7 mouse cellular contexts compared by ENCODE assay signal in genomic region chr14:121422664-121423340, GRCm38 (mm10). TPM values are rescaled to one million over a fixed set of nuclear protein-coding genes. Genes with fewer than 3 reads are reported as not detected.
DNase-seq lines count a peak whose midpoint lies in the region; ATAC-seq and TF ChIP-seq lines count a peak whose summit lies in the region.

No protein-coding gene starts in this region.

- TF ChIP-seq RAD21 in MEL (IDR thresholded peaks at IDR 0.05; ENCODE audit: low read depth, low read length), result no peak

- intact Hi-C loops in gastrocnemius, postnatal 14 days (cut with DNase I; ENCODE audit: low total_unique reads), result no loop called here

- peaks cover 0 to 15% of the 10 kb centered on the region in 2 experiments; a peak in 2 of 4 replicates for H3K4me1 ChIP-seq in MEL (ENCODE audit: control insufficient read depth in 1 of 2, insufficient read depth in 2 of 2, low read length in 2 of 2)

- H3K9ac ChIP-seq in MEL (ENCODE audit: control insufficient read depth, low read depth, low read length, poor library complexity, severe bottlenecking), result no peak overlapping the region

- TF ChIP-seq CTCF in MEL (IDR thresholded peaks at IDR 0.05 in 2 of 3, conservative IDR thresholded peaks at IDR 0.05 in 1 of 3; ENCODE audit: control insufficient read depth in 1 of 3, insufficient read depth in 1 of 3, low read depth in 2 of 3, low read length in 3 of 3, poor library complexity in 1 of 3, severe bottlenecking in 1 of 3), result no peak

- DNase-seq in MEL (ENCODE audit: low read depth, low spot score), result peak; percentile 70
- peak; percentile 23 for DNase-seq in c-Kit-positive CD71-negative TER-119-negative erythroid progenitor cells, embryonic 14.5 days (ENCODE audit: low read depth)
- no peak for DNase-seq in gastrocnemius, postnatal 25 days
- DNase-seq in gastrocnemius, postnatal 14 days, result no peak
- no peak for DNase-seq in layer of hippocampus, adult 11-12 months (ENCODE audit: low spot score)

- H3K9me3 ChIP-seq in MEL (replicated peaks; ENCODE audit: insufficient read depth, low read length), result no peaks in the 10 kb centered on the region

- TF ChIP-seq EP300 in MEL (IDR thresholded peaks at IDR 0.05; ENCODE audit: low read depth in 1 of 2, low read length in 2 of 2), result peak; percentile 18 to 37; a peak in 1 of 4 replicates

- H3K27ac ChIP-seq in MEL (ENCODE audit: control insufficient read depth, low read depth, low read length), result peak overlapping the region; percentile 10; the same call in 1 of the 2 replicates

- no peak for TF ChIP-seq POLR2A in MEL (IDR thresholded peaks at IDR 0.05; ENCODE audit: control insufficient read depth in 1 of 2, insufficient read depth in 1 of 2, low read depth in 1 of 2, low read length in 2 of 2, poor library complexity in 1 of 2)

- no peaks in the 10 kb centered on the region for H3K79me2 ChIP-seq in MEL (ENCODE audit: control insufficient read depth, insufficient read depth, low read length, poor library complexity)

- H3K36me3 ChIP-seq in MEL (ENCODE audit: control insufficient read depth in 1 of 2, insufficient read depth in 2 of 2, low read length in 2 of 2), result peaks cover 0 to 9% of the 10 kb centered on the region in 2 experiments; a peak in 2 of 4 replicates

- ATAC-seq in inflammation-experienced regulatory T-cells, adult 6 months, result peak; percentile 47
- peak; percentile 78 for ATAC-seq in megakaryocyte, adult 5-6 weeks (ENCODE audit: poor library complexity, severe bottlenecking)

- no peaks in the 10 kb centered on the region for H3K27me3 ChIP-seq in MEL (ENCODE audit: control insufficient read depth in 1 of 2, insufficient read depth in 2 of 2, low read length in 2 of 2)

- no peak overlapping the region; a peak in 1 of 4 replicates for H3K4me3 ChIP-seq in MEL (ENCODE audit: control insufficient read depth in 1 of 2, insufficient read depth in 1 of 2, low read depth in 2 of 2, low read length in 2 of 2)

TF ChIP-seq in MEL, 35 proteins besides CTCF, POLR2A, EP300 and RAD21:
- TF ChIP-seq MAX (IDR thresholded peaks at IDR 0.05; ENCODE audit: low read length) (no peak), POLR2AphosphoS5 (IDR thresholded peaks at IDR 0.05; ENCODE audit: borderline replicate concordance, low read depth, low read length) (no peak), TAL1 (IDR thresholded peaks at IDR 0.05; ENCODE audit: low read length) (0 out of 2 replicates have a peak, but pooled peaks have one; percentile 20), GATA1 (IDR thresholded peaks at IDR 0.05; ENCODE audit: low read depth, low read length) (peak; percentile 49), ZC3H11A (IDR thresholded peaks at IDR 0.05; ENCODE audit: low read depth, low read length) (no peak), TBP (IDR thresholded peaks at IDR 0.05; ENCODE audit: low read depth, low read length) (no peak), UBTF (IDR thresholded peaks at IDR 0.05; ENCODE audit: borderline replicate concordance, insufficient read depth, low read depth, low read length) (no peak), CHD2 (IDR thresholded peaks at IDR 0.05; ENCODE audit: low read length) (no peak), USF2 (IDR thresholded peaks at IDR 0.05; ENCODE audit: borderline replicate concordance in 1 of 2, insufficient read depth in 1 of 2, low read depth in 1 of 2, low read length in 2 of 2) (no peak), NRF1 (IDR thresholded peaks at IDR 0.05; ENCODE audit: insufficient read depth, low read depth, low read length, poor library complexity, severe bottlenecking) (no peak), RCOR1 (IDR thresholded peaks at IDR 0.05; ENCODE audit: low read depth, low read length) (peak; percentile 43; the same call in 1 of the 2 replicates), MAFK (IDR thresholded peaks at IDR 0.05; ENCODE audit: borderline replicate concordance, low read depth, low read length) (no peak), ZNF384 (IDR thresholded peaks at IDR 0.05; ENCODE audit: low read depth, low read length) (no peak)

RNA-seq across cellular contexts. Expression of gene Stk24, which starts 43.0 kb away (rescaled TPM):
- total RNA-seq in MEL (2012; rRNA removed), result 60.5 and 62.5 TPM in 2 replicates
- polyA plus RNA-seq in MEL (2012; ENCODE audit: insufficient read depth in 1 of 2, insufficient read length in 2 of 2, low read depth in 1 of 2, low replicate concordance in 2 of 2, missing spikeins in 1 of 2), result 10 to 100 TPM in 1 of 2 experiments, not detected in 1; 79.3 TPM
- 10 to 100 TPM; 54.0 to 65.8 (median 54.6) TPM for polyA plus RNA-seq in inflammation-experienced regulatory T-cells, adult 6 months (2017; shearing (Covaris generic))
- 143 and 146 TPM in 2 replicates for total RNA-seq in megakaryocyte, adult 5-6 weeks (2015)
- total RNA-seq in megakaryocyte, adult 5-6 weeks (2017), result 105 and 124 TPM in 2 replicates
- 10 to 100 TPM; 25.5 to 28.1 TPM for total RNA-seq in gastrocnemius, postnatal 25 days (2021)
- total RNA-seq in gastrocnemius, postnatal 14 days (2021), result 10 to 100 TPM; 24.7 to 29.7 TPM

Comparison
In these comparisons a context has a peak if more than half of its experiments do, and no peak if none do; other contexts are left out.
1. DNase-seq: peak in MEL (single experiment) and c-Kit-positive CD71-negative TER-119-negative erythroid progenitor cells, embryonic 14.5 days (single experiment); none in gastrocnemius, postnatal 25 days (single experiment), gastrocnemius, postnatal 14 days (single experiment) and layer of hippocampus, adult 11-12 months (single experiment).